Mouse (Mus musculus) C3H10T1/2 (cell line): ENCODE measurements around the gene Gabrp. TPM values are rescaled to one million over a fixed set of nuclear protein-coding genes. Genes with fewer than 3 reads are reported as not detected.

Source experiments
- polyA plus RNA-seq, 2 experiments: library from polyadenylated mRNA; unstranded; fragments of >200 nt; fragmentation: generic; extraction: Trizol; gene quantifications; one replicate each; pipeline ENCODE4 v1.2.1; 2012; ENCODE audit warnings: missing spikeins in 2 of 2

The Gabrp gene
- not detected for polyA plus RNA-seq

GRCm38 (mm10) chr11:33578859-33579258 is at the start of gene Gabrp:
Gene Gabrp (minus strand): TSS chr11:33578959.

GRCm38 (mm10) chr11:33598986-33599385 is 20.2 kb upstream of the Gabrp start, which contains the start of gene D130052B06Rik:
Gene D130052B06Rik (plus strand): TSS chr11:33599302.

GRCm38 (mm10) chr11:33513376-33513991 is 65.3 kb downstream of the Gabrp start, which contains the start of gene Ranbp17:
Gene Ranbp17 (minus strand): TSS chr11:33513746.

Other genes with a start within 250 kb of the Gabrp start
- gene Ranbp17, start 65.2 kb downstream of the Gabrp start, polyA plus RNA-seq: under 1 TPM; 0.01 to 0.18 TPM
- not detected for gene D130052B06Rik, start 20.3 kb upstream of the Gabrp start, polyA plus RNA-seq